8 mouse cellular contexts compared by ENCODE assay signal in the genomic region with DNA sequence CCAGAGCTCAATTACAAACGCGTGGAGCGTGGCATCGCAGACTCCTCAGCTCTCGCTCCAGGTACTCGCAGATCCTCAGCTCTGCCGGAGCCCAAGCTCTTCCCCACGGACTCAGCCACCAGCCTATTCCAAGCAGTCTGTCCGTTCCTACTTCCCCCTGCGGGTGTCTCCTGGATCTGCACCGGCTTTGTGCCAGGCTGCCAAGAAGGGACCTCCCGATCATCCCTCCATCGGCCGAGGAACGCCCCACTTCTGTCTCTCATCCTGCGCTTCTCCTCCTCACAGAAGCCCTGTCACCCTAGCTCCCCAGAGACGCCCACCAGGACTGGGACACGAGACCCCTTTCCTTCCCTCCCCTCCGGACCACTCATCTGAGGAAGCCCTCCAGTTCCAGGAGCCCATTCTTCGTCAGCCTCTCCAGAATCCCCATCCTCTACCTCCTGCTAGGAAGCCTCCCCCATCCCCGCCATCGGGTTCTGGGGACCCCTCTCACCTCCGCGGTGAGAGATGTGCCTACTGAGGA. TPM values are rescaled to one million over a fixed set of nuclear protein-coding genes. Genes with fewer than 3 reads are reported as not detected.
DNase-seq lines count a peak whose midpoint lies in the region; ATAC-seq and TF ChIP-seq lines count a peak whose summit lies in the region.

No protein-coding gene starts in this region.

- peak; percentile 54 for DNase-seq in CD4-positive, CD25-positive, alpha-beta regulatory T cell, adult 2 months (ENCODE audit: low read depth, low spot score)
- DNase-seq in heart, adult 18-20 months, result peak; percentile 70 to 78
- DNase-seq in kidney, adult 2 months, result peak; percentile 64
- peak; percentile 78 for DNase-seq in limb, embryonic 11.5 days (ENCODE audit: low spot score)

- peak overlapping the region; percentile 82 for H3K4me2 ChIP-seq in embryonic facial prominence, embryonic 12.5 days (replicated peaks)
- H3K4me2 ChIP-seq in limb, embryonic 11.5 days (ENCODE audit: low read depth, severe bottlenecking), result peak overlapping the region; percentile 80
- H3K4me2 ChIP-seq in midbrain, embryonic 13.5 days (replicated peaks), result peak overlapping the region; percentile 57

- peak; percentile 53 for TF ChIP-seq CTCF in kidney, adult 2 months (conservative IDR thresholded peaks at IDR 0.05; ENCODE audit: insufficient read depth, insufficient read length, low read depth, low read length)
- peak; percentile 67; the same call in 1 of the 2 replicates for TF ChIP-seq CTCF in small intestine, adult 2 months (IDR thresholded peaks at IDR 0.05; ENCODE audit: extremely low read depth, insufficient read length, insufficient replicate concordance, low read depth, low read length)

- WGBS in embryonic facial prominence, embryonic 12.5 days, result under 1% methylated on average over 24 of the region's 24 CpGs
- WGBS in kidney, adult 2 months, result 2% methylated on average over 24 of the region's 24 CpGs
- WGBS in limb, embryonic 11.5 days, result under 1% methylated on average over 24 of the region's 24 CpGs
- WGBS in midbrain, embryonic 13.5 days, result under 1% methylated on average over 24 of the region's 24 CpGs
- WGBS in small intestine, adult 2 months, result 3% methylated on average over 24 of the region's 24 CpGs

- TF ChIP-seq POLR2A in kidney, adult 2 months (IDR thresholded peaks at IDR 0.05; ENCODE audit: low read depth, low read length), result no peak
- TF ChIP-seq POLR2A in small intestine, adult 2 months (IDR thresholded peaks at IDR 0.05; ENCODE audit: low read depth, low read length), result peak; percentile 43; the same call in 1 of the 2 replicates

- H3K4me1 ChIP-seq in embryonic facial prominence, embryonic 12.5 days, result peaks cover 4% of the 10 kb centered on the region; the same call in 1 of the 2 replicates
- H3K4me1 ChIP-seq in kidney, adult 2 months (ENCODE audit: control insufficient read depth, insufficient read depth, low read length), result no peaks in the 10 kb centered on the region
- H3K4me1 ChIP-seq in limb, embryonic 11.5 days (ENCODE audit: control insufficient read depth, insufficient read depth, low read length), result peaks cover 7% of the 10 kb centered on the region; the same call in 1 of the 2 replicates
- H3K4me1 ChIP-seq in midbrain, embryonic 13.5 days (replicated peaks), result peaks cover 44% of the 10 kb centered on the region
- H3K4me1 ChIP-seq in small intestine, adult 2 months (ENCODE audit: control insufficient read depth, insufficient read depth, insufficient read length, low read length), result peaks cover 12% of the 10 kb centered on the region

- peaks cover 15% of the 10 kb centered on the region for H3K36me3 ChIP-seq in embryonic facial prominence, embryonic 12.5 days
- H3K36me3 ChIP-seq in kidney, adult 2 months (ENCODE audit: control insufficient read depth, insufficient read depth, low read length), result peaks cover 3% of the 10 kb centered on the region
- H3K36me3 ChIP-seq in limb, embryonic 11.5 days (ENCODE audit: control insufficient read depth, insufficient read depth, low read length), result peaks cover 2% of the 10 kb centered on the region; the same call in 1 of the 2 replicates
- H3K36me3 ChIP-seq in midbrain, embryonic 13.5 days, result peaks cover 17% of the 10 kb centered on the region
- peaks cover 11% of the 10 kb centered on the region for H3K36me3 ChIP-seq in small intestine, adult 2 months (ENCODE audit: control insufficient read depth, insufficient read depth, low read length)

- no peaks in the 10 kb centered on the region for H3K9me3 ChIP-seq in embryonic facial prominence, embryonic 12.5 days
- H3K9me3 ChIP-seq in limb, embryonic 11.5 days (ENCODE audit: control insufficient read depth, low read length), result no peaks in the 10 kb centered on the region
- H3K9me3 ChIP-seq in midbrain, embryonic 13.5 days, result no peaks in the 10 kb centered on the region

- H3K27me3 ChIP-seq in embryonic facial prominence, embryonic 12.5 days, result no peaks in the 10 kb centered on the region
- no peaks in the 10 kb centered on the region for H3K27me3 ChIP-seq in kidney, adult 2 months (replicated peaks; ENCODE audit: control insufficient read depth, insufficient read depth, low read length)
- no peaks in the 10 kb centered on the region for H3K27me3 ChIP-seq in limb, embryonic 11.5 days (ENCODE audit: control insufficient read depth, insufficient read depth, low read length)
- H3K27me3 ChIP-seq in midbrain, embryonic 13.5 days, result no peaks in the 10 kb centered on the region
- H3K27me3 ChIP-seq in small intestine, adult 2 months (ENCODE audit: control insufficient read depth, insufficient read depth, low read length), result no peaks in the 10 kb centered on the region

- ATAC-seq in CD4-positive, CD25-positive, alpha-beta regulatory T cell, adult 4 months, result no peak
- ATAC-seq in embryonic facial prominence, embryonic 12.5 days (ENCODE audit: insufficient number of reproducible peaks, insufficient read depth, low FRiP score, low TSS enrichment), result peak; percentile 73; the same call in 1 of the 2 replicates
- peak; percentile 56 for ATAC-seq in limb, embryonic 11.5 days (ENCODE audit: insufficient number of reproducible peaks, low FRiP score, low TSS enrichment, low read depth)
- peak; percentile 84 for ATAC-seq in midbrain, embryonic 13.5 days

- peak overlapping the region; percentile 58 for H3K4me3 ChIP-seq in embryonic facial prominence, embryonic 12.5 days
- peak overlapping the region; percentile 70 for H3K4me3 ChIP-seq in kidney, adult 2 months (ENCODE audit: insufficient read depth, low read depth, low read length)
- peak overlapping the region; percentile 57 for H3K4me3 ChIP-seq in limb, embryonic 11.5 days (ENCODE audit: low read depth, low read length)
- peak overlapping the region; percentile 72 for H3K4me3 ChIP-seq in midbrain, embryonic 13.5 days (replicated peaks)
- H3K4me3 ChIP-seq in small intestine, adult 2 months (ENCODE audit: low read depth, low read length), result peak overlapping the region; percentile 70

- H3K9ac ChIP-seq in embryonic facial prominence, embryonic 12.5 days, result peak overlapping the region; percentile 77
- H3K9ac ChIP-seq in limb, embryonic 11.5 days (ENCODE audit: low read length), result peak overlapping the region; percentile 77
- peak overlapping the region; percentile 91 for H3K9ac ChIP-seq in midbrain, embryonic 13.5 days (replicated peaks)

- H3K27ac ChIP-seq in embryonic facial prominence, embryonic 12.5 days, result peak overlapping the region; percentile 81
- H3K27ac ChIP-seq in kidney, adult 2 months (ENCODE audit: insufficient read depth, low read depth, low read length), result no peak overlapping the region
- H3K27ac ChIP-seq in limb, embryonic 11.5 days (replicated peaks; ENCODE audit: low read depth, low read length), result no peak overlapping the region; the same call in 1 of the 2 replicates
- H3K27ac ChIP-seq in midbrain, embryonic 13.5 days, result peak overlapping the region; percentile 98
- peak overlapping the region; percentile 29 for H3K27ac ChIP-seq in small intestine, adult 2 months (ENCODE audit: insufficient read depth, low read depth, low read length)

RNA-seq across cellular contexts. Expression of a gene that starts 0.5 kb away (rescaled TPM):
- polyA plus RNA-seq in CD4-positive, CD25-positive, alpha-beta regulatory T cell, adult 4 months (2017; shearing (Covaris generic)), result under 1 TPM; 0.23 to 0.51 TPM
- 34.8 and 37.6 TPM in 2 replicates for polyA plus RNA-seq in embryonic facial prominence, embryonic 12.5 days (2016; fragmentation: Nextera tagmentation; extraction: Ambion mirVana)
- total RNA-seq in heart, adult 18-20 months (2021), result 10 to 100 TPM in 1 of 2 experiments, 1 to 10 TPM in 1; 9.8 to 12.0 TPM
- polyA plus RNA-seq in kidney, adult 2 months (2012; rRNA removed), result 1.3 and 1.7 TPM in 2 replicates
- polyA plus RNA-seq in limb, embryonic 11.5 days (2014; fragmentation: Nextera tagmentation; extraction: Ambion mirVana), result 25.6 and 27.1 TPM in 2 replicates
- 186 and 190 TPM in 2 replicates for polyA plus RNA-seq in midbrain, embryonic 13.5 days (2015; fragmentation: Nextera tagmentation; extraction: Ambion mirVana)
- 10.6 and 61.1 TPM in 2 replicates for polyA plus RNA-seq in small intestine, adult 2 months (2012; rRNA removed)

RNA-seq across cellular contexts. Expression of a gene that starts 13.2 kb away (rescaled TPM):
- 1 to 10 TPM; 6.4 to 8.4 TPM for polyA plus RNA-seq in CD4-positive, CD25-positive, alpha-beta regulatory T cell, adult 4 months (2017; shearing (Covaris generic))
- polyA plus RNA-seq in embryonic facial prominence, embryonic 12.5 days (2016; fragmentation: Nextera tagmentation; extraction: Ambion mirVana), result 25.7 and 26.1 TPM in 2 replicates
- total RNA-seq in heart, adult 18-20 months (2021), result 1 to 10 TPM; 9.1 to 9.6 TPM
- 6.8 and 7.7 TPM in 2 replicates for polyA plus RNA-seq in kidney, adult 2 months (2012; rRNA removed)
- 33.4 and 35.2 TPM in 2 replicates for polyA plus RNA-seq in limb, embryonic 11.5 days (2014; fragmentation: Nextera tagmentation; extraction: Ambion mirVana)
- polyA plus RNA-seq in midbrain, embryonic 13.5 days (2015; fragmentation: Nextera tagmentation; extraction: Ambion mirVana), result 23.0 and 23.7 TPM in 2 replicates
- 1.8 and 2.4 TPM in 2 replicates for polyA plus RNA-seq in small intestine, adult 2 months (2012; rRNA removed)

RNA-seq across cellular contexts. Expression of a gene that starts 35.1 kb away (rescaled TPM):
- polyA plus RNA-seq in CD4-positive, CD25-positive, alpha-beta regulatory T cell, adult 4 months (2017; shearing (Covaris generic)), result 1 to 10 TPM; 1.6 to 2.1 TPM
- polyA plus RNA-seq in embryonic facial prominence, embryonic 12.5 days (2016; fragmentation: Nextera tagmentation; extraction: Ambion mirVana), result 7.8 and 8.9 TPM in 2 replicates
- under 1 TPM; 0.36 to 0.37 TPM for total RNA-seq in heart, adult 18-20 months (2021)
- 0.08 and 0.17 TPM in 2 replicates for polyA plus RNA-seq in kidney, adult 2 months (2012; rRNA removed)
- 18.9 and 21.0 TPM in 2 replicates for polyA plus RNA-seq in limb, embryonic 11.5 days (2014; fragmentation: Nextera tagmentation; extraction: Ambion mirVana)
- 4.4 and 4.6 TPM in 2 replicates for polyA plus RNA-seq in midbrain, embryonic 13.5 days (2015; fragmentation: Nextera tagmentation; extraction: Ambion mirVana)
- polyA plus RNA-seq in small intestine, adult 2 months (2012; rRNA removed), result 0.14 and 0.42 TPM in 2 replicates

RNA-seq across cellular contexts. Expression of a gene that starts 35.6 kb away (rescaled TPM):
- 10 to 100 TPM; 12.6 to 12.8 TPM for polyA plus RNA-seq in CD4-positive, CD25-positive, alpha-beta regulatory T cell, adult 4 months (2017; shearing (Covaris generic))
- 97.0 and 105 TPM in 2 replicates for polyA plus RNA-seq in embryonic facial prominence, embryonic 12.5 days (2016; fragmentation: Nextera tagmentation; extraction: Ambion mirVana)
- total RNA-seq in heart, adult 18-20 months (2021), result 10 to 100 TPM; 14.6 TPM
- 3.7 and 5.1 TPM in 2 replicates for polyA plus RNA-seq in kidney, adult 2 months (2012; rRNA removed)
- 120 and 123 TPM in 2 replicates for polyA plus RNA-seq in limb, embryonic 11.5 days (2014; fragmentation: Nextera tagmentation; extraction: Ambion mirVana)
- polyA plus RNA-seq in midbrain, embryonic 13.5 days (2015; fragmentation: Nextera tagmentation; extraction: Ambion mirVana), result 73.5 and 79.9 TPM in 2 replicates
- 0.69 and 1.0 TPM in 2 replicates for polyA plus RNA-seq in small intestine, adult 2 months (2012; rRNA removed)

RNA-seq across cellular contexts. Expression of a gene that starts 53.5 kb away (rescaled TPM):
- polyA plus RNA-seq in CD4-positive, CD25-positive, alpha-beta regulatory T cell, adult 4 months (2017; shearing (Covaris generic)), result 1 to 10 TPM; 5.6 to 7.2 TPM
- polyA plus RNA-seq in embryonic facial prominence, embryonic 12.5 days (2016; fragmentation: Nextera tagmentation; extraction: Ambion mirVana), result 37.0 and 41.2 TPM in 2 replicates
- 1 to 10 TPM; 5.3 to 5.7 TPM for total RNA-seq in heart, adult 18-20 months (2021)
- 3.9 and 5.1 TPM in 2 replicates for polyA plus RNA-seq in kidney, adult 2 months (2012; rRNA removed)
- 39.1 and 39.5 TPM in 2 replicates for polyA plus RNA-seq in limb, embryonic 11.5 days (2014; fragmentation: Nextera tagmentation; extraction: Ambion mirVana)
- 87.6 and 87.8 TPM in 2 replicates for polyA plus RNA-seq in midbrain, embryonic 13.5 days (2015; fragmentation: Nextera tagmentation; extraction: Ambion mirVana)
- polyA plus RNA-seq in small intestine, adult 2 months (2012; rRNA removed), result 0.56 and 0.85 TPM in 2 replicates

Comparison
In these comparisons a context has a peak if more than half of its experiments do, and no peak if none do; other contexts are left out.
1. H3K27ac ChIP-seq: peak in embryonic facial prominence, embryonic 12.5 days (single experiment), midbrain, embryonic 13.5 days (single experiment) and small intestine, adult 2 months (single experiment); none in kidney, adult 2 months (single experiment) and limb, embryonic 11.5 days (single experiment).
2. Peak in every context shown above with its lines, with median percentiles within 50 percentile points of each other: DNase-seq, H3K4me2 ChIP-seq, H3K4me3 ChIP-seq and H3K9ac ChIP-seq.